Mouse (Mus musculus) c-Kit-positive CD71-positive TER-119-negative erythroid progenitor cells, embryonic 14.5 days (primary cell): ENCODE data around the gene Pdgfb.
A peak's percentile ranks its signal among the peaks of the same experiment; 100 is the strongest.

ENCODE experiments used
- DNase-seq: peaks from one replicate; pipeline ENCODE4 v3.0.0-alpha.2; 2013; ENCODE audit warnings: low read depth

Pdgfb gene

DNA sequence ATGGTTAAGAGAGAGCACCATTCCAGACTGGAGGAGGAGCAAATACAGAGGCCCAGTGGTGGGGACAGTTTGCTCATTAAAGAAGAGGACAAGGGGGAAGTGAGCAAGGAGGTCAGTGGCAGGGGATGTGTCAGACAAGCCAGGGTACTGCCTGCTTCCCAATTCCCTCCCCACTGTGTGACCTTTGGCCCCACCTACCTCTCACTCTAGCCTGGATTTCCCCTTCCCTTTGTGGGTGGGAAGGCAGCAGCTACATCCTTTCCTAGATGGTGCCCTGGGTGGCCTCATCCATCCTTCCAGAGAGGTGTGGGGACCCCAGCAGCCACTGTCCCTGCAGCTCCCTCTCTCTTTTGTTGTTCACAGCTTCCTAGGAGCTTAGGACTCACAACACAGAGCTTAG lies 20.1 kb upstream of the Pdgfb start:
- DNase-seq: no peak

DNA sequence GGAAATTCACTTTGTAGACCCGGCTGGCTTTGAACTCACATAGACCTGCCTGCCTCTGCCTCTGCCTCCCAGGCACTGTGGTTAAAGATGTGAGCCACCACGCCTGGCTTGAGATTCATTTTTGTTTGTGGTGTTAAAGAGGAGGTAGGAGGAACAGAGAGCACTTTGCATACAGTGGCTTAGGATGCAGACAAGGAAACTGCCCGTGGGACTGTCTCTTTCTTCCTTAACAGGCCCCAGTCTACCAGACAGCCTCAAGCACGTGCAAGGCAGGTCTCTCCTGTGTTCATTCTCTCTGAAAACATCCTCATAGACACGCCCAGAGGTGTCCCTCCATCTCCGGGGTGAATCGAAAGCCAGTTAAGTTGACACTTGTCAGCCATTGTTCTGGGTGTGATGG lies 19.6 kb upstream of the Pdgfb start:
- DNase-seq: no peak

DNA sequence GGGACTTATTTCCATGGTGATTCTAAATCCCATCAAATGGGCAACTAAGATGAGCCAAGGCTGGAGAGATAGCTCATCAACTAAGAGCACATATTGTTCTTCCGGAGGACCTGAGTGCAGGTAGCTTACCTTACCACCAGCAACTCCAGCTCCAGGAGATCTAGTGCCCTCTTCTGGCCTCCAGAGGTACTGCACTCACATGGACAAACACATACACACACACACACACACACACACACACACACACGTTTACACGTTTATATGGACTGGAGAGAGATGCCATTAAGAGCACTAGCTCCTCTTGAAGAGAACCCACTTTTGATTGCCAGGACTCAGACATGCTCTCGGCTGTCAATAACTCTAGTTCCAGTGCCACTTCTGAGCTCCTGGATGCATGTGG lies 16.4 kb upstream of the Pdgfb start:
- DNase-seq: no peak

DNA sequence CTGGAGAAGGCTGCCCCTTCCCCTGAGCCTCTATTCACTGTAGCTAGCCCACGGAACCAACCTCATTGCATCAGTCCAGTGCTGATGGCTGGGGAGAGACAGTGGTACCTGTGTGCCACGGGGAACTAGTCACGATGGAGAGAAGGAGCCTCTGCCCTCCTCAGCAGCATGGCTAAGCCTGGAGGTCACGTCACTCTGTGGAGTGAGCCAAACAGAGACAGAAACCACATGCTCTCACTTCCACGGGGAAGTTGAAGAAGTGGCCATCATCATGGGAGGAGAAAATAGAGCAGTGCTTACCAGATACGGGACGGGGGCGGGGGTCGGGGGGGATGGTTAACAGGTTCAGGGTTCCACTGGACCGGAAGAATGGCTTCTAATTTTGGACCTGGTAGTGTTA lies 15.6 kb upstream of the Pdgfb start:
- DNase-seq: no peak

GRCm38 (mm10) chr15:80028862-80029261 lies 14.1 kb upstream of the Pdgfb start:
- no peak for DNase-seq

- no peak for DNase-seq
Measured at GRCm38 (mm10) chr15:80026689-80027353, 12.0 kb upstream of the Pdgfb start.

DNA sequence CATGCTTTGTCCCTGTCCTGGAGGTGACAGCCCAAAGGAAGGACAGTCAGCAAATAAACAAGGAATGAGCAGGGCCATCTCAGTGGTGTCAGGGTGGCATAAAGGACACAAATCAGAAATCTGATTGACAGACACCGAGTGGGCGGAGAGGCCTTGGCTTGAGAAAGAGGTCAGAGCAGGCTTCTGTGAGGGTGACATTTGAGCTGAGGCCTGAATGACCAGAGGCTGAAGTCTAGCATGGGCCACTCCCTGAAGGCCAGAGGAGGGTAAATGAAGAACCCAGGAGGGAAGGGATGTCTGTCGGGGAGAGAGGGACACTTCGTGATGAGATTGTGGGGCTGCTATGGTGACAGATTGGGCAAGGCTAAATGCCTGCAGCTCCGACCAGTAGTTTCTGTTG lies 11.3 kb upstream of the Pdgfb start:
- no peak for DNase-seq

DNA sequence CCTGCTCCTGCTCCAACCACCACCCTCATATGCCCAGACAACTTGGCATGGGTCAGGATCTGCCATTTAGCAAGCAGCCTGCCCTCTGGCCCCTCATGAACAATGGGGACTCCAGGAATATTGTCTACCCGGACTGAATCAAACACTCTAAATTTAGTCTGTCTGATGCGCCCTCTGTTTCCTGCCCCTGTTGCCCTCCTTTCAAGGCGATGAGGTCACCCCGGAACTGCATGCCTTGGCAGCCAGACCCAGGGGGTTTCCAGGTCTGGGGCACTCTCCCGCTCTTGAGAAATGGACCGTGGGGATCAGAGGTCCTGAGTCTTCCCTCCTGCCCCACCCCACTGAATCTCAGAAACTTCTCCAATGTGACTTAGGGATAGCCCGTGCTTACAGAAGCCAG lies 10.8 kb upstream of the Pdgfb start:
- DNase-seq: no peak

- DNase-seq: no peak
Measured at GRCm38 (mm10) chr15:80024331-80025313, 9.8 kb upstream of the Pdgfb start.

DNA sequence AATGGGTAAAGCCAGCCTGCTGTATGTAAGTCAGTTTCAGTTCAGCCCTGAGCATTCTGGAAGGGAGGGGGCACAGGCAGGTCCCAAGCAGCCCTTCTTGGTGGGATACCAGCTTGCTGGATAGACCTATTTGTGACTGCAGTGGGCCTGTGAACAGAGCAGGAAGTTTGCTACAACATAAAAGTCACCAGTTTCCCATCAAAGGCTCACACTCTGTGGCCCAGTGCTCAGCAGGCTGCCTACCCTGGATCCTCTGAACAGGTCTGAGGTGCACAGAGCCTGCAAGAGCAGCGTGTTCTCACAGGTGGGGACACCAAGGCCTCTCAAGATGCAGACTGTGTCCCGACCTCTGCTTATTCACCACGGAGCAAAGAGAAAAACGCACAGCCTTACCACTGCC lies 5.7 kb upstream of the Pdgfb start:
- DNase-seq: no peak

- no peak for DNase-seq
Measured at GRCm38 (mm10) chr15:80019625-80020024, 4.8 kb upstream of the Pdgfb start.

GRCm38 (mm10) chr15:80019220-80019619 lies 4.4 kb upstream of the Pdgfb start:
- DNase-seq: no peak

GRCm38 (mm10) chr15:80016563-80017301 lies 2.0 kb upstream of the Pdgfb start:
- DNase-seq: peak; percentile 36

GRCm38 (mm10) chr15:80015211-80015952 lies 605 bp upstream of the Pdgfb start:
- no peak for DNase-seq

DNA sequence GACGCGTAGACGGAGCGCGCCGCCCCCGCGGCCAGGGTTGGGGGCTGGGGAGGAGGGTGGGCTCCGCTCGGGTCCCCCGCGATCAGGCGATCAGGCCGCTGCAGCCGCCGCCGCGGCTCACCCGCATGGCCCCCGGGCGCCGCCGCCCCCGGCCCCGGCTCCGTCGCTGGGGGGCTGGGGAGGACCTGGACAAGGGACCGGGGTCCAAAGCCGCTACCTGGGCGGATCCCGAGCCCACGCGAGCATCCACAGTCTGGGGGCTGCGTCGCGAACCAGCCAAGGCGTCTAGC lies 801 bp downstream of the Pdgfb start:
- DNase-seq: no peak

- DNase-seq: no peak
Measured at GRCm38 (mm10) chr15:80013256-80014030, 1.3 kb downstream of the Pdgfb start.

DNA sequence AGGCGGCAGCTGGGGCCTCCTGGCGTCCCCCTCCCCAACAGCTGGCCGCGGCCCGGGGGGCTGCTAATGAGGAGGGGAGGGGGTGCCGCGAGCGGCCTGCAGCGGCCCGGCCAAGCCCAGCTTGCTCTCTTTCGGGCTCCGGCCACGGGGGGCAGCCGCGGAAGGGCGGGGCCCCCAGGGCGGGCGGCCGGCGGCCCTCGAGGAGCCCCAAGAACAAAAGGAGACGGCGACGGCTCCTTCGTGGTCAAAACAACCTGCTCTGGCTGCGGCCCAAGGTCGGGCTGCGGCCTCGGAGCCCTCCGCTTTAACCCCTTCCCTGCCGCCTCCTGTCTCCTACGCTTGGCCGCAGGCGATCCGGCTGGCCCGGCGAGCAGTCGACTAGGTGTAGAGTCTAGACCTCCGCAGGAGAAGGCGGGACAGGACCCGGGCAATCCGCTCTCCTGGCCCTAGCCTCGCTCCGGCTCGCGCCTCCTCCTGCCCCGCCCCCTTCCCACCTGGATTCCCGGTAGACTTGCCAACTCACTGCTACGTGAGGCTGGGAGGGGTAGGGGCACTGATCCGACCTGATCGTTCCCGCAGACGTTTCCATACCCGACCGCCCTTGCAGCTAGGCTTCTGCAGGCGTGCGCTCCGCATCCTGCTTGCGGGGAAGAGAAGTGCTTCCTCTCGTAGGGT lies 2.1 kb downstream of the Pdgfb start:
- no peak for DNase-seq

GRCm38 (mm10) chr15:80011778-80012526 lies 2.8 kb downstream of the Pdgfb start:
- DNase-seq: no peak

DNA sequence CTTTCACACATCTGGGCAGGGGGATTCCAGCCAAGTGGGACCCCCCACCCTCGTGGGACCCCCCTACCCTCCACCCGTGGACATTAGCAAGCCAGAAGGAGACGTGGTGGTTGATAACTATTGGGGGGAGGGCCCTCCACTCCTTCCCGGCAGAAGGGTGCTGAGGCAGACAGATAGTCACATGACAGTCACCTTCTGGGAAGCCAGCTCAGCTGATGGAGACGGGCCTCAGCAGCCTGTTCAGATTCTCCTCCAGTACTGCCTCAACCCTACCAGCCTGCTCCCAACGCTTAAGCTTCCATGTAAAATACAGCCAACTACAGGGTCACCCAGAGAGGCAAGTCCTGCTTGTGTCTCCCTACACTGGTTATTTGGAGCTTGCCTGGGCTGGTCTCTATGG lies 3.6 kb downstream of the Pdgfb start:
- no peak for DNase-seq

DNA sequence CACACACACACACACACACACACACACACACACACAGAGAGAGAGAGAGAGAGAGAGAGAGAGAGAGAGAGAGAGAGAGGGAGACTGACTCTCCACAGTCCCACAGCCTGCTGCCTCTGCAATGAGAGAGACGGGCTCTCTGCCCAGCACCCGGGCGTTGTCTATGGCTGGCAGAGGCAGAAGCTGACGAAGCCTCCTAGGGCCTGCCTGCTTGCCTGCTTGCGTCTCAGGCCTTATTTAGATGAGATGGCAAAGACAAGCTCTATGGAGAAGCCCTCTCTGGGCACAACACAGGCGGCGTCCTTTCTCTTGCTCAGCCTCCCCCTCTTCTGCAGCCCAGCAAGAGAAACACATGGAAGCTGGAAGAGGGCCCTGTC lies 4.6 kb downstream of the Pdgfb start:
- no peak for DNase-seq
